Mouse (Mus musculus) lung, postnatal 4 days (tissue): ENCODE data around the gene Slc22a21.
A peak's percentile ranks its signal among the peaks of the same experiment; 100 is the strongest.
"Not testable (repeated sequence)": the region's sequence is repeated elsewhere in the genome, so short reads cannot be mapped to it uniquely, and the experiment has no call there.

Experiments used
- DNase-seq, 2 experiments: peaks; one replicate each; pipeline ENCODE4 v3.0.0; 2021

Slc22a21 gene

DNA sequence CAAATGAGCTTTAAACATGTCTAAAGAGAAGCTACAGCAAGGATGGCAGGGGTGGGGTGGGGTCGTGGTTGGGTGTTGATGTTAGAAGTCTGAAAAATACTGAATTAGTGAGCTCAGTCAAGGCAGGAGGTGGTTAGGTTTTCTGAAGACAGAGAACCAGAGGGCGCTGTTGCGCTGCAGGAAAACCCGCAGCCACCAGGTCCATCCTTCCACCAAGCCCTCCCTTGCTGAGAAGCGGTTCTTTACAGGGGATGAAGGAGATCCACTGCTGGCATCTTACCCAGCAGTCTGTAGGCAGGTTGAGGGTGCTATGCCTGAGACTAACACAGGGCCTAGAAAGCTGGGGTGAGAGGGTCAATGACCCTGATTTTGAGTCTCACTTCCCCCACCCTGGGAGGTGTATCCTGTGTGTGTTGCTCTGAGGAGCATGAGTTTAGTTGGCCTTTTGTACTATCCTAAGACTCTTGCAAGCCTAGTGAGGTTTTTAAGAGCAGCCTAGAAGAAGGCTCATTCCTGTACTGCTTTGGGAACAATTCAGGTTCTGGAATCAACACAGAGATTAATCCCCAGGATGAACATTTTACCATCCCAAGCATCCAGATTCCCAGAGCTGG lies 22.1 kb upstream of the Slc22a21 start:
- DNase-seq: peak; percentile 49 to 72

DNA sequence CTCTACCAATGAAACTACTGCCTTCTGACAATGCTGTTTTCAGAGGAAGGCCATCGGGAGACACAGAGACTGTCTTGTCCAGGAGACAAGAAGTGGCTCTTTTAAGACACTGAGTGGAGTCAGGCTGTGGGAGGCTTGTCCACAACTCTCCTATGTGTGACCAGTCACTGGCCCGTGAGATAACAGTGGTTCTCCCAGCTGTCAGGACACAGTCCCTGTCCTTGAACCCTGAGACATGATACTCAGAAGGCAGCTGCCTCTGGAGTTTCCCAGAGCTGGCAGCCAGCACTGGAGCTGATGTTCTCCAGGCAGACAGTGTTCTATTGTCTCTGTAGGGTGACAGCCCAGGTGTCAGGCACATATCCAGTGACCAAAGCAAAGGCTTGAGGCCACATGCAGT lies 17.5 kb upstream of the Slc22a21 start:
- no peak for DNase-seq

DNA sequence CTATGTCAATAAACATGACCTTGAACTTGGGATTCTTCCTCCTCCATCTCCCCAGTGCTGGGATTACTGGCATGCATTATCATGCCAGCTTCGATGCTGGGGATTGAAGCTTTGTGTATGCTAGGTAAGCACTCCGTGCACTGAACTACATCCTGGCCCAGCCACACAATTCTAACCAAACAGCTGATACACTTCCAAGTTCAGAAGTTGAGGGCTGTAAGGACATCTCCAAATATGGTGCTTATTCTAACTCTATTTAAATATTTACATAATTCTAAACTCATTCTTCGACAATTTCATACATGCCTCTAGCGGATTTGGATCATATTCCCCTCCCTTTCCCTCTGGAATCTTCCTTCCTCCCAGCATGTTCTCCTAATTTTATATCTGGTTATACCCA lies 12.1 kb upstream of the Slc22a21 start:
- no peak for DNase-seq

DNA sequence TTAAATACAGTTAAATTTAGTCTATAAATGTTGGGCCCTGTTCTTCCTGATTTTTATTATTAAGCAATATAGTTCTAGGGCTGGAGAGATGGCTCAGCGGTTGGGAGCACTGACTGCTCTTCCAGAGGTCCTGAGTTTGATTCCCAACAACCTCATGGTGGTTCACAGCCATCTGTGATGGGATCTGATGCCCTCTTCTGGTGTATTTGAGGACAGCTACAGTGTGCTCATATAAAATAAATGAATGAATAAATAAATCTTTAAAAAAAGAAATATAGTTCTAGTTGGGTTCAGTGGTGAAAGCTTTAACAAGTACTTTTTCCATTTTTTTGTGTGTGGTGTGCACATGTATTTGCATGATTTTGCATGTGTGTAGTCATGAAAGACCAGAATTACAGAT lies 9.1 kb upstream of the Slc22a21 start:
- DNase-seq: no peak

DNA sequence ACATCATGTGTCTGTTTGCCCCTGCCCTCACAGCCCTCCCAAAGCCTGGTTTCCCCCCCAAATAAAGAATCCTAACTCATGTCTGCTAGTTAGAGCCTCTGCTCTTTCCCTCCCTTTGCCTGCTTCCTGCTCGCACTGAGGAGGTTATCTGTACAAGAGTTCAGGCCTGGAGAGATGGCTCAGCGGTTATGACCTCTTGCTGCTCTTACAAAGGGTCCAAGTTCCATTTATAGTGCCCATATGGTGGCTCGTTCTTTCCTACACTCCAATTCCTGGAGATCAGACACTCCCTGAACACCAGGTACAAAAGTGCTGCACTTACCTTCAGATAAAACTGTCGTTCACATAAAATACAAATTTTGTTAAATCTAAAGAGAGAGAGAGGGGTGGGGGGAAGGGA lies 7.9 kb upstream of the Slc22a21 start:
- no peak for DNase-seq

DNA sequence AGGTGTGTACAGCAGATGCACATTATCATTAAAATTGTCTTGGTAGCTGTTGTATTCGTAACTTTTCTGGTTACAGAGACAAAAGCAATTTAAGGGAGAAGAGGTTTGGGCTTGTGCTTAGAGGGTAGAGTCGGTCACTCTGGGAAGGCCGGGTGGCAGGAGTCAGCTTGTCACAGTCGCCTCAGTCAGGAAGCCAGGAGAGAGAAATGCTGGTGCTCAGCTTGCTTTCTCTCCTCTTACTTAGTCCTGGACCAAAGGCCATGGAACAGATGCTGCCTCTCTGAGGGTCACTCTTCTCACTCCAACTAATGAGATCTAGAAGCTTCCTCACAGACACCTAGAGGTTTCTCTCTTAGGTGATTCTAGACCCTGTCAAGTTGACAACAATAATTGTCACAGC lies 1.3 kb upstream of the Slc22a21 start:
- DNase-seq: no peak

DNA sequence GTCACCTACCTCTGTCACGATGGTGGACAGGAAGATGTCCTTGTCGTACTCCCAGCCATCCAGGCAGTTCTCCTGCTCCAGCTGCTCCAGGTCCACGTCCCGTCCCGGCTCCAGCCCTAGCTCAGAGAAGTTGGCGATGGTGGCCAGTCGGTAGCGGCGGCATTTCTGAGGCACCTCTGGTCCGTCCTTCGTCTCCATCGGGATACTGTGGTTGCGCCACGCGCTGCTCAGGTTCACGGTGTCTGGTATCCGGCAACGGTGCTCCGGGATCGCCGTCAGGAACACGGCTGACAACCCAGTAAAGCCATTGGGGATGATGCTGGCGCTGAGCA lies 710 bp downstream of the Slc22a21 start:
- DNase-seq: not testable (repeated sequence)

DNA sequence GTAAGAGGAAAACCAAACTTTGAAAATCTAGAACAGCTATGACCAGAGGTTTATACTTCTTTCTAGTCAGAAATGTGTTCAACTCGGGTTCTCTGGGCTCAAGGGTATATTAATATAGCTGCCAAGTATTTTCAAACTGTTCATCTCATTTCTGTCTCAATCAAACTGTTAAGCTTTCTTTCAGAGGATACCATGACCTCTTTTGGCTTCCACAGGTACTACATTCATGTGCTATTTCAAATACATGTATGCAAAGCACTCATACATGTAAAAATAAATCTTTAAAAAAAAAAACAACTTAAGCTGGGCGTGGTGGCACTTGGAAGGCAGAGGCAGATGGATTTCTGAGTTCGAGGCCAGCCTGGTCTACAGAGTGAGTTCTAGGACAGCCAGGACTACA lies 2.5 kb downstream of the Slc22a21 start:
- DNase-seq: no peak

DNA sequence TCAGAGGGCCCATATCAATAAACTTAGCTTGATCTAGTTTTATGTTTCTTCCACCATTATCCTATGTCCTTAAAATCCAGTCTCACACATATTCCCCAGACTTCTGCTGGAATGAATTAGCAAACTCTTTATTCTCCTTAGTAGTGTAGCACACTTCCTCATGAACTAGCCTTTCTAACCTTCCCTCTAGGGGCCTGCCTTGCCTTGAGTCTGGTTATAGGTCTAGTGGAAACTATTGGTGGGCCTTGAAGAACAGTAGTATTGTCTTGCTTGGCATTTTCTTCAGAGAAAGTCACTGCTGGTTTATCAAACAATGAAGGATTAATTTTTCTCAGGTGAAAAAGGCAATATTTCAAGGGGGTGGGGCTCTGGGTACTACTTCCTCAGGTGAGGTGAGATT lies 4.6 kb downstream of the Slc22a21 start:
- no peak for DNase-seq

DNA sequence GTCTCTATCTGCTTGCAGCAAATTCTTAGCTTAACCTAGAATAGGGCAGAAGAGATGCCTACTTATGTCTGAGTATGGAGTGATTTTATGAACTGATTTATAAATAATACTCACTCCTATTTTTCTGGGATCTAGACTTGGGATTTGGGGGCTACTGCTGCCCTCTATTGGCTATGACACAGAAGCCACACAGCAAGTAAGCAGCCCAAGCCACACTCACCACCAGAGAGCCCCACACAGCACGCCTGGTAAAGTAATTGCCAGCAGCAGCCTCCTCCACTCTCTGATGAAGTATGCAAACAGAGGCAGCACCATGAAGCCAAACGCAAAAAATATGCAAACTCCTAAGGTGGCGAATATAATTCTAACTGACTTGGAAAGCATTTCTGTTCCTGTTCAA lies 21.1 kb downstream of the Slc22a21 start:
- peak in 1 of 2 experiments; percentile 5 for DNase-seq

DNA sequence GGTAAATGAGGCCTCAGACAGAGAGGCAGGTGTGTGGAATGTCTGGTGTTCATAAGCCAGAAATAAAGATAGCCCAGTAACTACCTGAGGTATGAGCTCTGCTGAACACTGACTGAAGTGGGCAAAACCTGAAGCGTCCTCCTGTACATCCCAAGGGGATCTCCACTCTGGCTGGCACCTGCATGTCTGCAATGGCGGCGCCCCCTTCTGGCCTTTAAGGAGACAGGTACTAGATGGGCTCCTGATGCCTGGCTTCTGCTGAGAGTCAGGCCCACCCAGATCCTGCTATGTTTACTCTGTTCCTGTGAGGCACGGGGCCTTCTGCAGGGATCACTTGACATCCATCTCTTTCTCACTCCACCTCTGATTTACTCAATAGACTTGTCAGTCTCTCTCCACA lies 22.0 kb downstream of the Slc22a21 start:
- DNase-seq: peak in 1 of 2 experiments; percentile 22

DNA sequence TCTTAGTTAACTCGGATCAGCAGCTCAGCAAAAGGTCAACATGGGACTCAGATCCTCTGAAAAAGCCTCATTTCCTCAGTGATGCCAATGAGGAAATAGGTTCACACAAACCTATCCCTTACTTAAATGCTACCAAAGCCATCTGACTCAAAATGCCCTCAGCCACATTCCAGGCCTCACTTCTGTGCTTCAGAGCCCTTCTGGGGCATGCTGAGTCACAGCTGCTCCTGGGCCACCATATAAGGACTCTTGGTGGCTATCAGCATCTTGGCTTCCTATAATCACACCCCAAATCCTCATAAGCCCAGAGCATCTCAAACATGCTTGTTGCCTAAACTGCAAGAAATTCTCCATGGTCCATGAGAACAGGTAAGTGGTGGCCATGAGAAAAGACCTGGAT lies 23.5 kb downstream of the Slc22a21 start:
- no peak for DNase-seq

DNA sequence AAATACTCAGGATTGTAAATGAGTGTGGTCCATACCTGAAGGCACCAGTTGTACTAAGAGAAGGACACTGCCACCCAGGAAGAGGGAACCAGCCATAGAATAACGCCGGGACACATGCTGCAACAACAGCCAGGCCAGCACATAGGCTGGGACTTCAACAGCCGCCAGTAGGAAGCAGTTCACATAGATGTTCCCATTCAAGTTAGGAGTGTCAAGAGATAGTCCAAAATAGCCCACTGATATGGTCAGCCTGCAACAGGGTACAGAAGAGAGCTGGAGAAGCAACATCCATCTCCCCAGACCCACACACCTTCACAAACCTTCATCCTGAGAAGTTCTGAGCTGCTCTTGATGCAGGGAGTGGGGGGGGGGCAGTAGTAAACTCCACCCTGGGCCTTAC lies 25.5 kb downstream of the Slc22a21 start:
- no peak for DNase-seq

DNA sequence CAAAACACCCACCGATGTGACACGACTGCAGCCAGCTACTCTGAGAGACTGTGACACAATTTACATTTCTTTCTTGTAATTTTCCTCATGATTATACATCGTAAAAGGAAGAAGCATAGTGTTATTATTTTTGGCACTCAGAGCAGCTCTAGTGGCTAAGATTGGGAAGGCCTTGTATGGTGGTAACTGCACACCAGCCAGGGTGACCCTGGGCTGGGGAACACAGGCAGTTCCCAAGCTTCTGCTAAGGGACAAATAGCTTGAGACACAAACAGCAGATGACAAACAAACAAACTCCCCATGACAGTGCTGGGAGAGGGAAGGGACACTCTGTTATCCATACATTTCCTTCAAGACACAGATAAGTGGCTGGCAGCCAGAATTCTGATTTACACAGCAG lies 30.0 kb downstream of the Slc22a21 start:
- DNase-seq: not testable (repeated sequence)

DNA sequence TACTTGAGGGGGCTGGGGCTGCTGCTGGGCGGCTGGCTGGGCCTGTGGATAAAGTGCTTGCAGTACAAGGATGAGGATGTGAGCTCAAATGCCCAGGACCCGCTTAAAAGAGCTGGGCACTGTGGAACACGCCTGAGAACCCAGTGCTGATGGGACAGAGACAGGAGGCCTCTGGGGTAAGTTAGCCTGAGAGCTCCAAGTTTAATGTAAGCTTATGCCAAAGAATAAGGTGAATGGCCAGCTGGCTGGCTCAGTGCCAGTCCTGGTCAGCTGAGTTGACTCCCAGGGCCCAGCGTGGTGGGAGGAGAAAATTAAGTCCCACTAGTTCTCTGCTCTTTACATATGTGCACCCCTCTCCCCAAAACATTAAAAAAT lies 48.2 kb downstream of the Slc22a21 start:
- DNase-seq: not testable (repeated sequence)

DNA sequence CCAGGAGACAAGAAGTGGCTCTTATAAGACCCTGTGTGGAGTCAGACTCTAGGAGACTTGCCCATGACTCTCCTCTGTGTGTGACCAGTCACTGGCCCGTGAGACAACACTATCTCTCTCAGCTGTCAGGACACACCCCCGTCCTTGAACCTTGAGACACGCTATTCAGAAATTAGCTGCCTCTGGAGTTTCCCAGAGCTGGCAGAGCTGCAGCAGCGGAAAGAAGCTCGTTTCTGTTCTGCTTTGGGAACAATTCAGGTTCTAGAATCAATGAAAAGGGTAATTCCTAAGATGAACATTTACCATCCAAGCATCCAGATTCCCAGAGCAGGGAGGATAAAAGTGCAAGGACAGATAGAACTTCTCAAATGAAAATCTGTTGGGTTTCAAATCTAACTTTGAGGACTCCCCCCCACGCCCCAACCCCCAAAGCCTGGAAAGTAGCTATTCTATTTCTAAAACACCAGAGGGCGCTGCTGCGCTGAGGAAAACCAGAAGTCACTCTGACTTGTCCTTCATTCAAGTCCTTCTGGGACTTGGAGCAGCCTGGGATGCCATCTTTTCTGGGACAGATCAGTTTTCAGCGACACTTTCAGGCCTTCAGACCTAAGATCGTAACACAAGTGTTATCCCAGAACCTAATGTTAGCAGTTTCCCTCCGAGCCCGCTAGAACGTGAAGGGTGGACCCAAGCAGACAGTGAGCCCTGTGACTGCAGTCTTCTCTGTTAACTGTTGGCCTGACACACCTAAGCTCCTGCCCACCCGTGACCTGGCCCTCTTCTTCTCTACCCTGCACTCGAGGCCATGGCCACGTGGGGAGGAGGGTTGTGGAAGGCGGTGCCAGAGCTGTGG lies 48.8 kb downstream of the Slc22a21 start:
- DNase-seq: peak; percentile 50 to 71

DNA sequence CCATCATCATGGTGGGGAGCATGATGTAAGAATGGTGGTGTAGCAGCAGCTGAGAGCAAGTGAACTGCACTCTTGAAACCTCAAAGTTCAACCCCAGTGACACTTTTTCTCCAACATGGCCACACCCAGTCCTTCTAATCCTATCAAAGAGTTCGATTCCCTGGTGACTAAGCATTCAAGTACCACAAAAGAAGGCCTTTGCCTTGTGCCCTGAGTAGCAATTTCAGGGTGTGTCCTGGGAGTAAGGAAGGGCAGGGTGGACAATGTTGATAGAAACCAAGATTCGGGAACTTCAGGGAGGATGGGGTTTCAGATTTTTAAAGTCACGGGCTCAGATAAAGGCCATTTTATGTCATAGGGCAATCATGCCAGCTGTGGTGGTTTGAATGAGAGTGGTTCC lies 50.4 kb downstream of the Slc22a21 start:
- no peak for DNase-seq

DNA sequence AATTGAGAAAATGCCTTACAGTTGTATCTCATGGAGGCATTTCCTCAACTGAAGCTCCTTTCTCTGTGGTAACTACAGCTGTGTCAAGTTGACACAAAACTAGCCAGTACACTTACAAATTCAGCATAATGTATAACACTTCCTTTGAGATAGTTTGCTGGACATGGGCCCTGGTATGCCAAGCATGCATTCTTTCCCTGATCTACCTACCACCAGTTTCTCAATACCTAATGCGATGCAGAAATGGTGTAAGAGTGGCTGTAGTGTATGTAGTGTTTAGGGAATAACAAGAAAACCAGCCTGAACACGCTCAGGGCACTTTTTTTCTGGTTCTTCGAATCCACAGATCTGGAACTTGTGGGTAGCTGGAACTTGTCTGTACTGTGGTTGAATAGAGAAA lies 51.5 kb downstream of the Slc22a21 start:
- no peak for DNase-seq

DNA sequence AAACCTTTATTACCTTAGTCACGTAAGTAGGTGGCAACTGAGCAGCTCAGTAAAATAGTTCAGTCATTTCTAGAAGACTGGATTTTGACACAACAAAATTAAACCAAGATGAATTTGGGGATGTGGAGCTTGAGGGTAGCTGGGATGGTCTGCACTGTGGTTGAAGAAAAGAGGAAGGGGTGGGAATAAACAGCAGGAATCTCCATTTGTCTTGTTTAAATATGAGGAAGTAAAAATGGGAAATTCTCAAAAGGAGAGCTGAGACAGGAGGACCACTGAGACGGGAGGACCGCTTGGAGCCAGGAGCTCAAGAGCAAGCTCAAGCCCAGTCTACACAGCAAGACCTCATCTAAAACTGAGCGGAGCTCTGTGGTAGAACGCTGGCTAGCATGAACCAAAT lies 53.8 kb downstream of the Slc22a21 start:
- DNase-seq: no peak

DNA sequence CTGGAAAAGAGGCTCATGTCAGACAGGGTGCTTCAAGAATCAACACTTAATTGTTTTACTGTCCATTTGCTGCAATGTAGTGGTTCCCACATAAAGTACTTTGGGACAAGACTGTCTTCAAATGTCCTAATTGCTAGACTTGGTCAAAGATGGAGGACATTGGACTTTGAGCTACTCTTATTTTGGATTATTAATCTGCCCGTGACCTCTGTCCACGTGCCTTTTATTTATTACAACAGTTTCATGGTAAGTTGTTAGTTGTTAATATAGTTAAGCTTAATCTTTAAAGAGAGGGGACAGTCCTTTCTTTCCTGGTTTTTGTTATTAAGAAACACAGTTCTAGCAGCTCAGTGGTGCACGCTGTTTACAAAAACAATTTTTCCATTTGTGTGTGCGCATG lies 61.3 kb downstream of the Slc22a21 start:
- DNase-seq: no peak

DNA sequence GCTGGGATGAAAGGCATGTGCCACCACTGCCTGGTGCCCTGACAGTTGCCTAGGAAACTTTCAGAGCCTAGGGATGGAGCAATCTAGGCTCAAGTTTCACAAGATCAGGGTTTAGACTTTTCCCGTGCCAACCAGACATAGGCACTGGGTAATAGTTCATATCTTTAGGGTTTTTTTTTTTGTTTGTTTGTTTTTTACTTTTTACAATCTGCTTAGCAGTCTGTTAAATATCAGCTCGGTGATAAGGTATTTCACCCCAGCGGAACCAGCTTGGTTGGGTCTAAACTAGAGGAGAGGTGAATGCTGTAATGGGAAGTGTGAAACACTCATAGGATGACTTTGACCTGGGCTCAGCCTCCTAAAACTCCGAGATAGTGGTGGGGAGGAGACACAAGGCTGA lies 69.1 kb downstream of the Slc22a21 start:
- DNase-seq: no peak

DNA sequence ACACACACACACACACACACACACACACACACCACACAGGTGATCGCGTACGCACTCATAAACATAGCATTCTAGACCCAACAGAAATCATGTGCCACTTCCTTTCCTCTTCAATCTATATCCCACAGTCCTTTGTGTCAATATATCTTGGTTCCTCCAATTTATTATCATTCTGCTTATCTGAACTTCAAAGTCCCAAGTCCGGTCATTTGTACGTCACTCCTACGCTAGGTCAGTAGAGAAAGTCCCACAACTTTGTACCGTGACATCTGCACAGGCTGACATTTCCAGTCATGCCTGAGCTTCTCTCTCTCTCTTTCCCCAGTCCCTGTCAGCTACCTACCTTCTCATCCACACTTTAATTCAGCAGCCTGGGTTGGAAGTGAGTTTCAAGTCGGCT lies 71.4 kb downstream of the Slc22a21 start:
- no peak for DNase-seq

DNA sequence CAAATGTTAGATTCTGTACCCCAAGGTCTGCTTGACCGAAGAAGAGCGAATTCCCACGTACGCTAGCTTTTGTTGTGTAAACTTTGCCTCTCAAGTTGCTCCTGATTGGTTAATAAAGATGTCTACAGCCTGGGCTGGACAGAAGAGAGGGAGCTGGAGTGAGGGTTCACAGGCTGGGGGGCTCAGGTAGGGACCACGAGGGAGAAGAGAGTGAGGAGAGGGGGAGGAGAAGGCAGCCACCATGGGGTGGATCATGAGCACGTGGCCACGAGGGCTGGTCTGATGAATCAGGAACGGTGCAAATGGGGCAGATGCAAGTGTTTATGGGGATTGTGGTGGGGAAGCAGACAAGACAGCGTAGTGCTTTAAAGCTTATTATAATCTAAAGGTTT lies 75.6 kb downstream of the Slc22a21 start:
- DNase-seq: no peak

DNA sequence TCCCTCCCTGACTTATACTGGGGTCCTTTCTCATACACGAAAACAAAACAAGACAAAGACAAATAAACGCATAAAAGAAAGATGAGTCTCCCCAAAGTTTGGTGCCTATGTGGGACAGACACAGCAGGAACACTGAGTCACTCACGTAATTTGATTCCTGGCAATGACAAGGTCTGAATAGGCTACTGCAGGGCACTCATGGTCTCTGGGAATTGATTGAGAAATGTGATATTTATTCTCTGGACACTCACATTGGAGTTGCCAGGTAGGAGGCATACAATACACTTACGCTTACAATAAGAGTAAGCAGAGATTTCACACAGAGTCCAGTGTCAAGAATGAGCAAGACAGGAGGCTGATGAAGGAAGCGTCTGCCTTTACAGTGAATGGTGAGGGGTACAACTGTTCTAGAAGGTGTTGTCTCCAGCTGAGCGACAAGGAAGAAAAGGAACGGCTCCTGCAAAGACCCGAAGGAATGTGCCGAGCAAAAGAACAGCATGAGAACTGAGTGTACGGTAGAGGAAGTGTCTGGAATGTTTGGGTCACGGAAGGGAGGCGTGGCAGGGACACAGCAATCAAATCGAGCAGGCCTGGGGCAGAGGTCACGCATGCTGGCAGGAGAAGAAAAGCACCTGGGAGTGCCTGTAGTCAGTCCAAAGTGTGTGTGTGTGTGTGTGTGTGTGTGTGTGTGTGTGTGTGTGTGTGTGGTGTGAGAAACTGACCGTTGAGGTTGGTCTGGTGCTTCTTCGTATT lies 76.2 kb downstream of the Slc22a21 start:
- DNase-seq: peak; percentile 64 to 84
